Mouse (Mus musculus): ENCODE measurements at regions not wholly inside any gene's neighbourhood (a gene's known extent, or its start where the extent isn't known, plus 50 kb on each side); places are given as distances from the start of the nearest gene placed in this dataset.

DNA sequence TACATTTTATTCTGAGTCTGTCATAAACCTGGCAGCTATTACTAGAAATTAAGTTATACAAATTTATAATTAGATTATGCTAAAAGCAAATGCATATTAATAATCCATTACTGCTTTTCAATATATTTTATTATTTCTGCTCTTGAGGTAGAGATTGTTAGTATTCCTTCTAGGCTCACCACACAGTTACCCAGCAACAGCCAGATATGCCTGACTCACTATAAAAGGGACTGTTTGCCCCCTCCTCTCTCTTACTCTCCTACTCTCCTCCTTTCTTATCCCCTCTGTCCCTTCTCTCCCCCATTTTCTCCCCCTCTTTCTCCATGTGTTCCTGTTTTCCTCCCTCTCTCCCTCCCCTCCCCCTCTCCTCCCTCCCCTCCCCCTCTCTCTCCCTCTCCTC, 98.7 kb downstream of the 4930505A04Rik start:
- H3K36me3 ChIP-seq: no peaks in the 10 kb centered on the region
- H3K4me2 ChIP-seq: no peak overlapping the region
- H3K9ac ChIP-seq: no peak overlapping the region
- H3K4me1 ChIP-seq: no peaks in the 10 kb centered on the region
- H3K4me3 ChIP-seq: no peak overlapping the region
- no peaks in the 10 kb centered on the region for H3K9me3 ChIP-seq
- no peak overlapping the region for H3K27ac ChIP-seq
- ATAC-seq (ENCODE audit: insufficient number of reproducible peaks, insufficient read depth, low FRiP score, low TSS enrichment, low read depth): no peak
- H3K27me3 ChIP-seq: no peaks in the 10 kb centered on the region

DNA sequence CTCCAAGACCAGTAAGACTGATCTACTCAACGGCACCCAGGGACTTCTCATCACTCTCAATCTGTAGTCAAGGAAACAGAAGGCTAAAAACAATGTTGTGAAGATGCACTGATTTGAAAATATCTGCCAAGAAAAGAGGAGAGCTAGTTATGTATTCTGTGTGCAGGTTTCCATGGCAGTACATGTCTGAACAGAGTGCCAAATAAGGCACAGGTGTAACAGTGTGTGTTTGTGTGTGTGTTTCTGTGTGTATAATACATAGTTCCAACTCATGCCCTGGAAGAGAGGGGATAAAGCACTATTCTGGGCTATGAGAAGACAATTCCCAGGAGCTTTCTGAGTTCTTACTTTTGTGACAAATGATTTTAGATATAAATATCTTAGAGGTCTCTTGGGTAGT, 99.7 kb downstream of the 4930505A04Rik start:
- no peaks in the 10 kb centered on the region for H3K9me3 ChIP-seq
- no peak overlapping the region for H3K27ac ChIP-seq
- no peak overlapping the region for H3K4me3 ChIP-seq
- no peak overlapping the region for H3K9ac ChIP-seq
- no peak for ATAC-seq (ENCODE audit: insufficient number of reproducible peaks, insufficient read depth, low FRiP score, low TSS enrichment, low read depth)
- 0 out of 2 replicates have a peak, but pooled peaks cover 2% of the 10 kb centered on the region for H3K4me1 ChIP-seq
- 90% methylated on average over 1 of the region's 1 CpGs for WGBS
- H3K4me2 ChIP-seq: no peak overlapping the region
- no peaks in the 10 kb centered on the region for H3K27me3 ChIP-seq
- no peaks in the 10 kb centered on the region for H3K36me3 ChIP-seq

DNA sequence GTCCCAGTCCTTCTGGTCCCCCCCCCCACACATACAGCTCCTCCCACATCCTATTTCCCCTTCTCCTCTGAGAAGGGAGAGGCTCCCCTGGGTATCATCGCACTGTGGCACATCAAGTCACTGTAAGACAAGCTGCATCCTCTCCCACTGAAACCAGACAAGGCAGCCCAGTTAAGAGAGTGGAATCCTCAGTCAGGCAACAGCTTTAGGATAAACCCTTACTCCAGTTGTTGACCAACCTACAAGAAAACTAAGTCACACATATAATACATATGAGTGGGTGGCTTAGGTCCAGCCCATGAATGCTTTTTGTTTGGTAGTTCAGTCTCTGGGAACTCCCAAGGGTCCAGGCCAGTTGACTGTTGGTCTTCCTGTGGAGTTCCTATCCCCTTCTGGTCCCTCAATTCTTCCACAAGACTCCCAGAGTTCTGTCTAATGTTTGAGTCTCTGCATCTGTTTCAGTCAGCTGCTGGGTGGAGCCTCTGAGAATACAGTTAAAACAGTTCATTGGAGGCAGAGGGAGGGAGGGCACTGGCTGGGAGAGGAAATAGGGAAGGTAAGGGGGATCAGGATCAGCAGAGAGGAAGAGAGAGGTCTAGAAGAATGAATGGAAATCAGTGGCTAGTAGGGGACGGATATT, 101.7 kb upstream of the Sptbn1 start:
- ATAC-seq (ENCODE audit: insufficient number of reproducible peaks, insufficient read depth, low FRiP score, low TSS enrichment, low read depth): no peak
- Histone ChIP-seq H3K27me3 (no peaks in the 10 kb centered on the region), H3K36me3 (no peaks in the 10 kb centered on the region), H3K9ac (no peak overlapping the region), H3K4me3 (no peak overlapping the region), H3K4me1 (0 out of 2 replicates have a peak, but pooled peaks cover 4% of the 10 kb centered on the region), H3K27ac (no peak overlapping the region), H3K9me3 (no peaks in the 10 kb centered on the region), H3K4me2 (no peak overlapping the region)
- WGBS: 86% methylated on average over 2 of the region's 2 CpGs

DNA sequence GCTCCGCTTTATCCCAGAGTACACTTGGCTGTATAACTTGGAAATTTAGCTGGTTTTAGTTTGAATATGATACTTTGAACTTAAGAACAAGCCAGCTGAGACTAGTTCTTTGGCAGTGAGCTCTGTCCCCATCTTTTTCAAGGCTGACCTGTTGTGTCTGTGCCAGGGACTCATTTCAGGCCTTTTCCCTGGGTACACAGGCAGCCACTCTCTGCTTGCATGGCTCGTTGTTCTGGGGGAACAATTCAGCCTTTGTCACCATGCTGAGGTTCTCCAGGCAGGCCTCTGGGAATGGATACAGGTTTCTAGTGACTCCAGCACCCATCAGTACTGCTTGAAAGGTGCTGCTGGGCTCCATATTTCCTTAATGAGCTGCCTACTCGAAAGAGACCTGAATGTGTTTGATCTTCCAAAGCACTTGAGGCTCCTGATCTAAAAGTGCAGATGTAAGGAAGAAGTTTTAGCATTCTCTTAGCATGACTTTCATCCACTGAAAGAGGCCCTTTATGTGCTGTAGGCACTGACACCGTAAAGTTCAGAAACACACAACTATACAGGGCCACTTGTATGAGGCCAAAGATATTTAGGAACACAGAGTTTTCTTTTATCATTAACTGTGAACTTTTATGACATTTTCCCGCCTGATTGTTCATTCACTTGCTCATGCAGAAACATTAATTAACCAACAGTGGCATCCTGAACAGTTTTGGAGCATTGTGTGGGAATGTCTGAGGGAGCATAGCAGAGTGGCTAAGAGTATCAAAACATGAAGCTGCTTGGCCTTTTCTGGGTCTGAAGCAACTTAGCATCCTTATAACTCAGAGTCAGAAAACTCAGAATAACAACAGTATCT, 99.6 kb upstream of the Sptbn1 start:
- WGBS: 54% methylated on average over 5 of the region's 5 CpGs
- ATAC-seq (ENCODE audit: insufficient number of reproducible peaks, insufficient read depth, low FRiP score, low TSS enrichment, low read depth): no peak

DNA sequence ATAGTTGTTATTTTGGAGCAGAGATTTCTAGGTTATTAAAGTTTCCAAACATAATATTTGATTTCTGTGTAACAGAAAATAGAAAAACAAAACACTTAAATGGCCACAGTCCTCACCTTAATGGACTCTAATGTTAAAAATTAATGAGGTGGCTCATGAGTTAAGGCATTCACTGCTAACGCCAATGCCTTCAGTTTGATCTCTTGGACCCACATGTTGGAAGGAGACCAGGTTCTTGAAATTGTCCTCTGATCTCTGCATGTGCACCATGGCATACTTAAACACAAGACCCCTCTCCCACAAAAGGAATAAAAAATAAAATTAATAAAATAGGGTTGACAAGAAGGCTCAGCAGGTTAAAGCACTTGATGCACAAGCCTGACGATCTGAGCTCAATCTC, 98.5 kb upstream of the Sptbn1 start:
- no peak overlapping the region for H3K9ac ChIP-seq
- no peak for ATAC-seq (ENCODE audit: insufficient number of reproducible peaks, insufficient read depth, low FRiP score, low TSS enrichment, low read depth)
- 73% methylated on average over 2 of the region's 2 CpGs for WGBS
- H3K36me3 ChIP-seq: no peaks in the 10 kb centered on the region
- H3K9me3 ChIP-seq: no peaks in the 10 kb centered on the region
- H3K27me3 ChIP-seq: no peaks in the 10 kb centered on the region
- H3K4me3 ChIP-seq: no peak overlapping the region
- 0 out of 2 replicates have a peak, but pooled peaks cover 4% of the 10 kb centered on the region for H3K4me1 ChIP-seq
- H3K4me2 ChIP-seq: no peak overlapping the region
- no peak overlapping the region for H3K27ac ChIP-seq

More for the DNA sequence above, 99.6 kb upstream of the Sptbn1 start:
- Histone ChIP-seq H3K4me1 (0 out of 2 replicates have a peak, but pooled peaks cover 4% of the 10 kb centered on the region), H3K4me3 (no peak overlapping the region), H3K27me3 (no peaks in the 10 kb centered on the region), H3K36me3 (no peaks in the 10 kb centered on the region), H3K9ac (no peak overlapping the region), H3K4me2 (no peak overlapping the region), H3K27ac (peak overlapping the region; percentile 39), H3K9me3 (no peaks in the 10 kb centered on the region)

DNA sequence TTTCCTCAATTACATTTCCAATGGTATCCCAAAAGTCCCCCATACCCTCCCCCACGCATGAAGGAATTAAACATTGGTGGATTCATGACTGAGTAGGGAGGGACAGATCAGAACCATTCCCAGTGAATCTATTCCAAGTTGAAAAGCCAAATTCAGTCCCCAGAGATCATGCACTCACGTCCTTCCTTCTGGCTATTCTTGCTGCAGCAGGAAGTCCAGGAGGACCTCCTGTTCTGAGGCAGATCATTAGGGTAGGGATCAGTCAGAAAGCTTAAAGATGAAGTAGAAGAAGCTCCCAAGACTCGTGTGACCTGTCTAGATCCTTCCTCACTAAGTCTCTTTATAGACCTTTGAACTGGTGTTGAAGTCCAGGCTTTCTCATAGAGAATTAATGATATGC, 97.0 kb upstream of the Sptbn1 start:
- Histone ChIP-seq H3K4me3 (no peak overlapping the region), H3K9ac (no peak overlapping the region), H3K27ac (no peak overlapping the region), H3K4me1 (0 out of 2 replicates have a peak, but pooled peaks cover 4% of the 10 kb centered on the region), H3K4me2 (no peak overlapping the region), H3K36me3 (no peaks in the 10 kb centered on the region), H3K9me3 (no peaks in the 10 kb centered on the region), H3K27me3 (no peaks in the 10 kb centered on the region)
- 60% methylated on average over 3 of the region's 3 CpGs for WGBS
- no peak for ATAC-seq (ENCODE audit: insufficient number of reproducible peaks, insufficient read depth, low FRiP score, low TSS enrichment, low read depth)

DNA sequence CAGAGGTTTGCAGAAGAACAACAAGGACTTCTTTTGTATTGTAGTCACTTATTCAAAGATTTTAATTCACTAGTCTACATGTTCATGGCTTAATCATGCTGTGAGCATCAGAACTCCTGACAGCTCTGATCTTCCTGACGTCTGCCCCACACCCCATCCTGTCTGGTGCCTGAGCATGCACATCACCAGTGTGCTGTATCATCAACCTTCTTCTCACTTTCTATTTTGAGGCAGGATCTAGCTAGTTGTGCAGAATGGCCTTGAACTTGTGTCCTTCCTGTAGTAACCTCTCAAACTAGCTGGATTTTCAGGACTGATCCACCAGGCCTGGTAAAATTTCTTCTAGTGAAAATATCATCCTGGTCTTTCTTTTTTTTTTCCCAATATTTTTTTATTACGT, 96.6 kb upstream of the Sptbn1 start:
- Histone ChIP-seq H3K4me2 (no peak overlapping the region), H3K9ac (no peak overlapping the region), H3K4me3 (no peak overlapping the region), H3K9me3 (no peaks in the 10 kb centered on the region), H3K27ac (no peak overlapping the region), H3K4me1 (0 out of 2 replicates have a peak, but pooled peaks cover 4% of the 10 kb centered on the region), H3K27me3 (no peaks in the 10 kb centered on the region), H3K36me3 (no peaks in the 10 kb centered on the region)
- 63% methylated on average over 2 of the region's 2 CpGs for WGBS
- no peak for ATAC-seq (ENCODE audit: insufficient number of reproducible peaks, insufficient read depth, low FRiP score, low TSS enrichment, low read depth)

DNA sequence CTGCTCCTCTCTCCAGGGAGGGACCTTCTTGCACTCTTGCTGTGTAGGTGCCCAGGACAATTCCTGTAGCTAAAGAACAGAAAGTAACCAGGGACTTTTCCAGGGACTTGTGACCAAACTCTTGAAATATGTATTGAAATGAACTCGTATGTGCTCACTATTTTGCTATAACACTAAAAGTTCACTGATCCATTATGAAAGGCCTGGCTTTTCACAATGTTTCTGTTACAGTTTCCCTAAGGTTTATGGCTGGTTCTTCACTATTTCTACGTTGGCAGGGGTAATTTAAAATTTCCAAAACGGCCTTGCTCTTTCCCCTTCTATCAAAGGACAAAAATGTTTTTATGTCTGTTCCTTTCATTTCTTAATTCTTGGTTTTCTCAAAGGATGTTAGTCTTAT, 90.2 kb upstream of the Sptbn1 start:
- H3K4me3 ChIP-seq: no peak overlapping the region
- 74% methylated on average over 3 of the region's 3 CpGs for WGBS

DNA sequence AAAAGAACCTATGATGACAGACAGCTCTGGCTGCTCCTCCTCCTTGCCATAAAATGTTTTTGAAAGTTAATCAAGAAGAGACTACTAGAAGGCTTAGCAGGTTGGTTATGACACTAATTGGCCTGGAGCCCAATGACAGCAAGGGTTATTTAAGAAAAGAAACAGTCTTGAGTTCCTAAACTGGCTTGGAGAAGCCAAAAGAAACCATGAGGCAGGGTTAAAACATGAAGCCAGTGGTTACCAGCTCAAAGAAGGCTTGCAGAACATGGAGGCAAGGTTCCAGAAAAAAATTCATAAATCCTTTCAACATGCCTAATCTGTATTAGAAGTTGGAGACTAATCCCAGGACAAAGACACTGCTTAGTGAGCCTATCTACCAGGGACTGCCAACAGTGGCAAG, 87.4 kb upstream of the Sptbn1 start:
- Histone ChIP-seq H3K27me3 (no peaks in the 10 kb centered on the region), H3K9ac (no peak overlapping the region), H3K4me3 (no peak overlapping the region), H3K36me3 (no peaks in the 10 kb centered on the region), H3K4me1 (no peaks in the 10 kb centered on the region), H3K4me2 (no peak overlapping the region), H3K9me3 (no peaks in the 10 kb centered on the region), H3K27ac (no peak overlapping the region)
- no peak for ATAC-seq (ENCODE audit: insufficient number of reproducible peaks, insufficient read depth, low FRiP score, low TSS enrichment, low read depth)

More for the DNA sequence above, 90.2 kb upstream of the Sptbn1 start:
- Histone ChIP-seq H3K27me3 (no peaks in the 10 kb centered on the region), H3K36me3 (no peaks in the 10 kb centered on the region), H3K9ac (no peak overlapping the region), H3K9me3 (no peaks in the 10 kb centered on the region), H3K27ac (no peak overlapping the region), H3K4me1 (no peaks in the 10 kb centered on the region), H3K4me2 (no peak overlapping the region)
- ATAC-seq (ENCODE audit: insufficient number of reproducible peaks, insufficient read depth, low FRiP score, low TSS enrichment, low read depth): no peak

DNA sequence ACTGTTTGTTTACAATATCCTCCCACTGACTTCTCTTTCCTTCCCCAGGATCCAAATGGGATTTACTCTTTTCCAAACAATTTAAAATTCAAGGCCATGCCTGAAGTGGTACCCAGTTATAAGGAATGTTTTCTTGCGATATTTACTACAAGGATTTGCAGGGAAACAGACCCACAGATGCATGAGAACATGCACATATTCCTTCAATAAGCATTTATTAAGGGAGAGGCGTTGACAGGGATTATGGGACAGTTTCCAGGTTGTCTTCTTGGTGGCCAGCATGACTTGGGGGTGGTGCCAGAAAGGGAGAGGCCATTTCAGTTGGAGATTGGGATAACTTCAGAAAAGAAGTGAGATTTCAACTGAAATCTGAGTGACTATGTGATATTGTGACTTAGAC, 58.4 kb upstream of the Sptbn1 start:
- no peak overlapping the region for H3K27ac ChIP-seq
- H3K4me2 ChIP-seq: no peak overlapping the region
- no peaks in the 10 kb centered on the region for H3K36me3 ChIP-seq
- no peaks in the 10 kb centered on the region for H3K27me3 ChIP-seq
- H3K9ac ChIP-seq: no peak overlapping the region
- WGBS: 74% methylated on average over 2 of the region's 2 CpGs
- no peak overlapping the region for H3K4me3 ChIP-seq
- H3K9me3 ChIP-seq: no peaks in the 10 kb centered on the region
- no peak for ATAC-seq (ENCODE audit: insufficient number of reproducible peaks, insufficient read depth, low FRiP score, low TSS enrichment, low read depth)
- no peaks in the 10 kb centered on the region for H3K4me1 ChIP-seq
